Mouse (Mus musculus) lung, embryonic 15.5 days (tissue): ENCODE results near the gene Stk11. TPM values are rescaled to one million over a fixed set of nuclear protein-coding genes. Genes with fewer than 3 reads are reported as not detected.

Source experiments
- ATAC-seq: fragments of 200-750 bp; cut with Nextera tagmentation; 2 replicates; pipeline ENCODE4 v1.8.0; 2017; ENCODE audit warnings: moderate number of reproducible peaks, borderline replicate concordance; ENCODE audit not compliant: low FRiP score, low TSS enrichment; ENCODE audit errors: extremely low read depth
- H3K27ac ChIP-seq: fragments of 300-500 bp; sonication (generic); 2 replicates; pipeline ENCODE4 v1.5.1; 2015; ENCODE audit warnings: moderate library complexity, mild to moderate bottlenecking, inconsistent platforms
- H3K27me3 ChIP-seq: fragments of 300-500 bp; sonication (generic); 2 replicates; pipeline ENCODE4 v1.6.1; 2015; ENCODE audit warnings: inconsistent platforms
- H3K36me3 ChIP-seq: fragments of 300-500 bp; sonication (generic); 2 replicates; pipeline ENCODE4 v1.6.1; 2015; ENCODE audit warnings: inconsistent platforms
- H3K4me1 ChIP-seq: fragments of 300-500 bp; sonication (generic); 2 replicates; pipeline ENCODE4 v1.6.1; 2015; ENCODE audit warnings: inconsistent platforms
- H3K4me2 ChIP-seq: fragments of 300-500 bp; sonication (generic); 2 replicates; pipeline ENCODE4 v1.6.1; 2015; ENCODE audit warnings: inconsistent platforms, mild to moderate bottlenecking, moderate library complexity
- H3K4me3 ChIP-seq: fragments of 300-500 bp; sonication (generic); 2 replicates; pipeline ENCODE4 v1.5.1; 2015; ENCODE audit warnings: mild to moderate bottlenecking, inconsistent platforms
- H3K9ac ChIP-seq: fragments of 300-500 bp; sonication (generic); 2 replicates; pipeline ENCODE4 v1.6.1; 2015; ENCODE audit warnings: inconsistent platforms
- H3K9me3 ChIP-seq: fragments of 300-500 bp; sonication (generic); 2 replicates; pipeline ENCODE4 v1.6.1; 2016; ENCODE audit warnings: inconsistent platforms
- WGBS: fragments of 180-500 bp; shearing (Covaris S2); methylation state at CpG from one replicate; pipeline ENCODE4 v1.1.7; 2015; 5-methylcytosine and 5-hydroxymethylcytosine counted together
- polyA plus RNA-seq: library from polyadenylated mRNA; unstranded; fragments of >200 nt; fragmentation: Nextera tagmentation; extraction: Ambion mirVana; gene quantifications from 2 replicates; pipeline ENCODE4 v1.2.1, GENCODE M21; 2015

Stk11 gene
- polyA plus RNA-seq, 1 experiment from 2014 or later, result 18.6 TPM

- Histone ChIP-seq H3K4me1 (peaks cover 56% of the 10 kb centered on the region), H3K27ac (peak overlapping the region; percentile 91)
- 71% methylated on average over 5 of the region's 5 CpGs for WGBS
These were observed 17.0 kb upstream of the Stk11 start for GRCm38 (mm10) chr10:80098630-80099029.

GRCm38 (mm10) chr10:80100982-80101381, 14.6 kb upstream of the Stk11 start:
- H3K27ac ChIP-seq, result no peak overlapping the region
- H3K4me1 ChIP-seq, result peaks cover 51% of the 10 kb centered on the region
- WGBS, result 38% methylated on average over 11 of the region's 11 CpGs

More at GRCm38 (mm10) chr10:80098630-80099029, 17.0 kb upstream of the Stk11 start:
- Histone ChIP-seq H3K4me2 (no peak overlapping the region), H3K4me3 (no peak overlapping the region), H3K9me3 (no peaks in the 10 kb centered on the region), H3K36me3 (no peaks in the 10 kb centered on the region), H3K9ac (no peak overlapping the region), H3K27me3 (no peaks in the 10 kb centered on the region)
- no peak for ATAC-seq

GRCm38 (mm10) chr10:80102216-80102915, 13.2 kb upstream of the Stk11 start:
- Histone ChIP-seq H3K27me3 (no peaks in the 10 kb centered on the region), H3K4me3 (peak overlapping the region; percentile 98), H3K27ac (peak overlapping the region; percentile 79), H3K36me3 (no peaks in the 10 kb centered on the region), H3K9me3 (no peaks in the 10 kb centered on the region), H3K9ac (peak overlapping the region; percentile 97), H3K4me2 (peak overlapping the region; percentile 84), H3K4me1 (peaks cover 41% of the 10 kb centered on the region)
- 1% methylated on average over 59 of the region's 59 CpGs for WGBS
- ATAC-seq, result peak; percentile 86; the same call in 1 of the 2 replicates

More at GRCm38 (mm10) chr10:80100982-80101381, 14.6 kb upstream of the Stk11 start:
- Histone ChIP-seq H3K9ac (no peak overlapping the region), H3K36me3 (no peaks in the 10 kb centered on the region), H3K27me3 (no peaks in the 10 kb centered on the region), H3K9me3 (no peaks in the 10 kb centered on the region), H3K4me2 (peak overlapping the region; percentile 84), H3K4me3 (peak overlapping the region; percentile 98; the same call in 1 of the 2 replicates)
- no peak for ATAC-seq

GRCm38 (mm10) chr10:80103032-80103431, 12.6 kb upstream of the Stk11 start:
- WGBS, result 77% methylated on average over 2 of the region's 2 CpGs
- Histone ChIP-seq H3K9ac (no peak overlapping the region), H3K27me3 (no peaks in the 10 kb centered on the region), H3K27ac (0 out of 2 replicates have a peak overlapping the region, but pooled peaks have one; percentile 79), H3K9me3 (no peaks in the 10 kb centered on the region), H3K4me2 (peak overlapping the region; percentile 84; the same call in 1 of the 2 replicates), H3K4me1 (peaks cover 35% of the 10 kb centered on the region), H3K36me3 (no peaks in the 10 kb centered on the region), H3K4me3 (no peak overlapping the region)
- ATAC-seq, result no peak

GRCm38 (mm10) chr10:80104181-80104580, 11.4 kb upstream of the Stk11 start:
- Histone ChIP-seq H3K4me1 (peaks cover 26% of the 10 kb centered on the region), H3K27ac (no peak overlapping the region), H3K36me3 (no peaks in the 10 kb centered on the region), H3K4me3 (no peak overlapping the region), H3K27me3 (no peaks in the 10 kb centered on the region), H3K9ac (no peak overlapping the region), H3K9me3 (no peaks in the 10 kb centered on the region), H3K4me2 (no peak overlapping the region)
- WGBS, result 84% methylated on average over 3 of the region's 3 CpGs
- no peak for ATAC-seq

- no peak within 1 kb of the TSS; the same call in 1 of the 2 replicates for H3K4me2 ChIP-seq
These were observed 10.1 kb upstream of the Stk11 start, which contains the start of gene Sbno2 for GRCm38 (mm10) chr10:80105460-80105859. Gene Sbno2 (minus strand): TSS chr10:80105571.

GRCm38 (mm10) chr10:80105926-80106325, 9.7 kb upstream of the Stk11 start:
- peaks cover 24% of the 10 kb centered on the region for H3K4me1 ChIP-seq
- no peaks in the 10 kb centered on the region for H3K9me3 ChIP-seq
- peak overlapping the region; percentile 23; the same call in 1 of the 2 replicates for H3K27ac ChIP-seq
- WGBS, result 56% methylated on average over 5 of the region's 5 CpGs
- no peak overlapping the region for H3K4me3 ChIP-seq
- no peaks in the 10 kb centered on the region for H3K36me3 ChIP-seq
- no peak overlapping the region for H3K9ac ChIP-seq
- no peaks in the 10 kb centered on the region for H3K27me3 ChIP-seq
- no peak for ATAC-seq
- H3K4me2 ChIP-seq, result no peak overlapping the region; the same call in 1 of the 2 replicates

More at GRCm38 (mm10) chr10:80105460-80105859, 10.1 kb upstream of the Stk11 start, which contains the start of gene Sbno2:
- H3K4me3 ChIP-seq, result no peak within 1 kb of the TSS
- peak within 1 kb of the TSS; percentile 23; the same call in 1 of the 2 replicates for H3K27ac ChIP-seq
- WGBS, result 67% methylated on average over 5 of the region's 5 CpGs
- H3K4me1 ChIP-seq, result peaks cover 26% of the 10 kb centered on the region
- no peak within 1 kb of the TSS for H3K9ac ChIP-seq
- ATAC-seq, result no peak
- H3K9me3 ChIP-seq, result no peaks in the 10 kb centered on the region
- no peaks in the 10 kb centered on the region for H3K36me3 ChIP-seq
- H3K27me3 ChIP-seq, result no peaks in the 10 kb centered on the region

GRCm38 (mm10) chr10:80107678-80108077, 7.9 kb upstream of the Stk11 start:
- Histone ChIP-seq H3K4me1 (peaks cover 12% of the 10 kb centered on the region), H3K9me3 (no peaks in the 10 kb centered on the region), H3K27ac (no peak overlapping the region), H3K9ac (no peak overlapping the region), H3K36me3 (no peaks in the 10 kb centered on the region), H3K4me2 (no peak overlapping the region), H3K27me3 (no peaks in the 10 kb centered on the region), H3K4me3 (no peak overlapping the region)
- 51% methylated on average over 6 of the region's 6 CpGs for WGBS
- ATAC-seq, result no peak

- peak overlapping the region; percentile 89 for H3K4me3 ChIP-seq
- ATAC-seq, result peak; percentile 59
- H3K4me2 ChIP-seq, result peak overlapping the region; percentile 71
- 3% methylated on average over 27 of the region's 27 CpGs for WGBS
- peaks cover 36% of the 10 kb centered on the region for H3K4me1 ChIP-seq
- peak overlapping the region; percentile 86 for H3K27ac ChIP-seq
- peak overlapping the region; percentile 45 for H3K9ac ChIP-seq
- H3K27me3 ChIP-seq, result no peaks in the 10 kb centered on the region
- no peaks in the 10 kb centered on the region for H3K36me3 ChIP-seq
- no peaks in the 10 kb centered on the region for H3K9me3 ChIP-seq
These were observed 990 bp upstream of the Stk11 start for GRCm38 (mm10) chr10:80114341-80115284.

- H3K4me1 ChIP-seq, result peaks cover 41% of the 10 kb centered on the region
- peak overlapping the region; percentile 91 for H3K9ac ChIP-seq
- H3K27ac ChIP-seq, result peak overlapping the region; percentile 75
- H3K4me3 ChIP-seq, result peak overlapping the region; percentile 89
- no peaks in the 10 kb centered on the region for H3K9me3 ChIP-seq
- no peaks in the 10 kb centered on the region for H3K27me3 ChIP-seq
- H3K36me3 ChIP-seq, result peaks cover 12% of the 10 kb centered on the region
- WGBS, result under 1% methylated on average over 63 of the region's 63 CpGs
- peak overlapping the region; percentile 71 for H3K4me2 ChIP-seq
- no peak for ATAC-seq
These were observed 337 bp downstream of the Stk11 start for GRCm38 (mm10) chr10:80115944-80116335.

- Histone ChIP-seq H3K4me2 (peak overlapping the region; percentile 71), H3K9me3 (no peaks in the 10 kb centered on the region), H3K27ac (0 out of 2 replicates have a peak overlapping the region, but pooled peaks have one; percentile 14), H3K36me3 (peaks cover 16% of the 10 kb centered on the region), H3K27me3 (no peaks in the 10 kb centered on the region), H3K9ac (peak overlapping the region; percentile 91), H3K4me1 (peaks cover 41% of the 10 kb centered on the region), H3K4me3 (peak overlapping the region; percentile 89)
- ATAC-seq, result no peak
- 0% methylated on average over 27 of the region's 27 CpGs for WGBS
These were observed 942 bp downstream of the Stk11 start for GRCm38 (mm10) chr10:80116563-80116926.
